Mouse (Mus musculus) bone marrow, adult 2 months (tissue): Measurements from ENCODE around the gene Tenm4.

Source experiments
- CTCF ChIP-seq: fragments of 200-500 bp; IDR thresholded peaks from 2 replicates; pipeline ENCODE4 v1.5.1; 2011; ENCODE audit warnings: low read length, control low read depth; ENCODE audit not compliant: control insufficient read depth, insufficient read depth
- POLR2A ChIP-seq: fragments of 200-500 bp; IDR thresholded peaks from 2 replicates; pipeline ENCODE4 v1.6.1; 2011; ENCODE audit warnings: low read depth, mild to moderate bottlenecking, control low read depth, low read length, borderline replicate concordance; ENCODE audit not compliant: control insufficient read depth

DNA sequence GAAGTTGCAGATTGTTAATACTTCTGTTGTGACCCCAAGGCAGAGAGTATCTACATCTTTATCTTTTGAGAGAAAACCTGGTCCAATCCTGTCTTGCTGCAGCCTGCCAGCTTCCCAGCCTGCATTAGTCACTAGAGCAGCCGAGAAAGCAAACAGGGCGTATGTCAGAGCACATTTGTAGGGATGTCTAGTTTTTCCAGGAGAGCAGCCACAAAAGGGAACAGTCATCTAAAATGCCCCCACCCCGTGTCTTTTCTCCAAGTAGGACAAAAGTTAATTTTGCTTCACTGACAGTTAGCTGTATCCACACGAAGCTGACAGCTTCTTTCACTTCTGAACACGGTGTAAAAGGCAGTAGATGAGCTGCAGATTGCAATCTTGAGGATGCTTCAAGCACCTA lies 537.0 kb downstream of the Tenm4 start:
- TF ChIP-seq CTCF (no peak), POLR2A (no peak)
